10 mouse cellular contexts compared by ENCODE assay signal in the genomic region with DNA sequence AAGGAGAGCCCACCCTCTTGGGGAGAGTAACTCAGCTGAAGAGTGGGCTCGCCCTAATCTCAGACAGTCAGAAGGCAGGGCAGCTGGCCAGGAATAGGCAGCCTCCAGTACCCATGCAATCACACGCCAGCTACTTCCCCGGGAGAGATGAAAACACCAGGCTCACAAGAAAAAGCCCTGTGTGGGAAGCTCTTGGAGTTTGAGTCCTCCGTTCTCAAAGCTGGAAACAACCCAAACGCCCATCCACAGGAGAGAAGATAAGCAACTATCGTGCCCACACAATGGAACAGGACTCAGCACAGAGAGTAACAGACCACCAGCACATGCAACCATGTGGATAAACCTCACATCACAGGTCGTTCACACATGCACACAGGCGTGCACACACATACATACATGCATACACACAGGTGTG. TPM values are rescaled to one million over a fixed set of nuclear protein-coding genes. Genes with fewer than 3 reads are reported as not detected.
A peak's percentile ranks its signal among the peaks of the same experiment; 100 is the strongest.
DNase-seq lines count a peak whose midpoint lies in the region; ATAC-seq lines count a peak whose summit lies in the region.
"Had no signal": no experiment of that assay in that cellular context is flagged by ENCODE, and none has a peak within 500 bp of the region (broad histone marks: within the 10 kb centered on the region; RNA-seq: fewer than 3 reads in every experiment).

No protein-coding gene starts in this region.

- no peak for DNase-seq in lung, postnatal 25 days (ENCODE audit: low spot score)
- peak; percentile 30 to 50 for DNase-seq in frontal cortex, postnatal 25 days (ENCODE audit: low spot score in 2 of 2)
- peak; percentile 68 to 71 for DNase-seq in left cerebral cortex, postnatal 36 days (ENCODE audit: low spot score in 2 of 2)
- DNase-seq in right cerebral cortex, postnatal 14 days: peak; percentile 66
- no peak for DNase-seq in kidney, postnatal 4 days
- no peak for DNase-seq in thymus, postnatal 25 days
- no peak for DNase-seq in urinary bladder, adult 18-20 months (ENCODE audit: low spot score in 2 of 2)

- H3K4me2 ChIP-seq in lung, embryonic 15.5 days: no peak overlapping the region

- H3K9ac ChIP-seq in lung, embryonic 15.5 days: no peak overlapping the region

- no peaks in the 10 kb centered on the region for H3K27me3 ChIP-seq in lung, embryonic 15.5 days

- peaks cover 51% of the 10 kb centered on the region for H3K4me1 ChIP-seq in lung, embryonic 15.5 days

- no peak for ATAC-seq in lung, embryonic 15.5 days (ENCODE audit: borderline replicate concordance, extremely low read depth, low FRiP score, low TSS enrichment)

- H3K36me3 ChIP-seq in lung, embryonic 15.5 days: no peaks in the 10 kb centered on the region

- intact Hi-C loops in left cerebral cortex, postnatal 36 days (cut with DNase I): no loop called here

- no peaks in the 10 kb centered on the region for H3K9me3 ChIP-seq in lung, embryonic 15.5 days

- 41% methylated on average over 8 of the region's 8 CpGs for WGBS in lung, embryonic 15.5 days

- no peak overlapping the region for H3K4me3 ChIP-seq in lung, embryonic 15.5 days

- peak overlapping the region; percentile 43 for H3K27ac ChIP-seq in lung, embryonic 15.5 days

RNA-seq across cellular contexts. Expression of gene Mapkapk2, which starts 23.1 kb away (rescaled TPM):
- 57.9 and 61.0 TPM in 2 replicates for polyA plus RNA-seq in lung, embryonic 15.5 days (2015; fragmentation: Nextera tagmentation; extraction: Ambion mirVana)
- 10 to 100 TPM; 26.3 to 30.7 TPM for total RNA-seq in left cerebral cortex, postnatal 36 days (2021)

RNA-seq across cellular contexts. Expression of gene Il10, which starts 54.9 kb away (rescaled TPM):
- 0.11 and 0.13 TPM in 2 replicates for polyA plus RNA-seq in lung, embryonic 15.5 days (2015; fragmentation: Nextera tagmentation; extraction: Ambion mirVana)
- not detected for total RNA-seq in left cerebral cortex, postnatal 36 days (2021)
- total RNA-seq: heart, adult 18-20 months had no signal
- polyA plus RNA-seq: neural tube, embryonic 11.5 days had no signal

Comparison
In these comparisons a context has a peak if more than half of its experiments do, and no peak if none do; other contexts are left out.
1. DNase-seq: peak in frontal cortex, postnatal 25 days (2 of 2), left cerebral cortex, postnatal 36 days (2 of 2) and right cerebral cortex, postnatal 14 days (single experiment); none in lung, postnatal 25 days (single experiment), kidney, postnatal 4 days (0 of 2), thymus, postnatal 25 days (single experiment) and urinary bladder, adult 18-20 months (0 of 2).